Mouse (Mus musculus) layer of hippocampus, adult 9-10 months (tissue): ENCODE measurements at regions not wholly inside any gene's neighbourhood (a gene's known extent, or its start where the extent isn't known, plus 50 kb on each side); places are given as distances from the start of the nearest gene placed in this dataset.

Source experiments
- DNase-seq: peaks from one replicate; pipeline ENCODE4 v3.0.0; 2022; ENCODE audit warnings: low spot score

GRCm38 (mm10) chr3:53969000-53969641 lies 105.5 kb upstream of the Ufm1 start:
- DNase-seq = no peak

- no peak for DNase-seq
Observed at GRCm38 (mm10) chr3:53965142-53965541, 101.5 kb upstream of the Ufm1 start.

GRCm38 (mm10) chr3:53953801-53954200 lies 90.2 kb upstream of the Ufm1 start:
- DNase-seq = no peak

- no peak for DNase-seq
Observed at GRCm38 (mm10) chr3:53939684-53940189, 76.1 kb upstream of the Ufm1 start.

DNA sequence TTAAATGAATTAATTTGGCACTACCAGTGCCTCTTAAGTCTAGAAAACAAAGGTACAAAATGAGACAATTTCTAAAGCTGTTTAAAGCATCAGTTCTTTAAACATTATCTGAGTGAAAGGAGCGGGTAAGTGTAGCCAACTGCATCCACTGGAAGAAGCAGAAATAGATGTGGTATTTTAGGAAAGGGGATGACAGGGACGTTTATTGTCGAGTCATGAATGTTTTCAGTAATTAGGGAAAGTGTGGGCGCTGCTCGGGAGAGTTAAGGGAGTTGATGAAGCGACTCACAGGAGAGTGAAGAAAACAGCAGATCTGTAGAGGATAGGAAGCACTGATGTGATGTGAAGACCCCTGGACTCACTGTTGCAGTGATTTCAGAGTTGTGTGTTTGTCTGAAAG lies 68.1 kb upstream of the Ufm1 start:
- DNase-seq = no peak

GRCm38 (mm10) chr3:53919941-53920340 lies 56.3 kb upstream of the Ufm1 start:
- DNase-seq = peak; percentile 43

DNA sequence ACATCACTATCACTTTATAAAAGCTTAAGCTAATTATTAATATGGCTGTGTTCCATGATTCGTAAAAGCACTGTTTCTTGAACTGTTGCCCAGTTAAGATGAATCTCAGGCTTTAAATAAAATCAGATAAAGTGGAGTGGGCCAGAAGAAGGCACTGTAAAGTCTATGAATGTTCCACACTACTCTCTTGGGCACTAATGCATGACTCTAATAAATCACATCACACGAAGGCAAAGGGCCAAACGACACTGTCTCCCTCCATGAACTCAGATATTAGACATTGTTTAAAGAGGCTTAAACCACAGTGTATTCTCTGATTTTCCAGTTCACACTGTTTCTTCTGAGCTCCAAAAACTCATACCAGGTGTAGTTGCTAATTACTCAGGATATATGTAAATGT lies 55.9 kb upstream of the Ufm1 start:
- no peak for DNase-seq

DNA sequence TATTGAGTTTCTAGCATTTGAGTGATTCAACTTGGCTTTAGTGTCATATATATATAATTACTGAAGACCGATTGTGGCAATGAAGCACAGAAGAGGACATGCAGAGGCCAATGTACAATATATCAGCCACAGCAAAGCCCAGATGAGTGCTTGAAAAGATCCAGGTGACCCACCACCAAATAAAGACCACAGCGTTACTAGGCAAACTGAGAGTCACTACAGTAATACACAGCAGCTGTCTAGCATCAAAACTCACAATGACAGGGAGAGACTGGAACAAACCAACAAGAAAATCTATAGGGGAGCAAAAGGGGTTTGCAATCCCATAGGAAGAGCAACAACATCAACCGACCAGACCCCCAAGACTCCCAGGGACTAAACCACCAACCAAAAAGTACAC lies 54.3 kb upstream of the Ufm1 start:
- DNase-seq = no peak

GRCm38 (mm10) chr3:53913984-53914669 lies 50.5 kb upstream of the Ufm1 start:
- DNase-seq = no peak
